Mouse (Mus musculus): ENCODE results near the gene Hlcs.

DNA sequence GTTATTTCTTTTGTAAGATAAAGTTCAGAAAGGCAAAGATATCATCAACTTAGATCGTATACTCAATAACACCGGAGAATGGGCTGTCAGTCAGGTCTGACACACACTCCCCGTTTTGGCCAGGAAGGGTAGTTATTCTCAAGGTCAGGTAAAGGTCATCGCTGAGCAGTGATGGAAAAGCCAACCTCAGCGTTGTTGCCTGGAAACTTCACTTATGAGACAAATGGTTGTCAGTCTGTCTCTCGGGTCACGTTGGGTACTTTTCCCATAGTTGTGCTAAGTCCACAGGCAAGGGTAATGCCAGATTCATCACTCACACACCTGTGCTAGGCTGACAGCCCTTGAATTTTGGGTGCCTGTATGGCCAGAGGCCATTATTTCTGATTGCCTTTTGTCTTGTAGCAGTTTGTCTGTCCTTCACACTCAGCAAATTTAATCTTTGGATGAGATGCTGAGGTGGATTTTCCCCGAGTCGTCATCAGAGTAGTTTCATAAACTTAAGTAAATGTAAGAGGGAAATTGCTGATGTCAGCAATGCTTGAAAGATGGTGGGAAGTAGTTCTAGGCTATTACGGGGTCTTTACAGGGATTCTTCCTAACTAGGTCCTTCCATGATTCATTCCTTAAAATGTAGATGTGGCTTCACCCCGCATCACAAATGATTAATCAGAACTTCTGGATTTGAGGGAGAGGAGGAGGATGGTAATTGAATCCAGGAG lies 43.6 kb upstream of the Hlcs start:
- no peak for TF ChIP-seq CTCF (conservative IDR thresholded peaks at IDR 0.05; ENCODE audit: low read length)
- no peak for TF ChIP-seq POU5F1 (IDR thresholded peaks at IDR 0.05; ENCODE audit: borderline replicate concordance, low read length)
- TF ChIP-seq NANOG (IDR thresholded peaks at IDR 0.05; ENCODE audit: borderline replicate concordance, low read length), result no peak
